Comparison of ENCODE assay signal across 9 mouse cellular contexts in the genomic region with DNA sequence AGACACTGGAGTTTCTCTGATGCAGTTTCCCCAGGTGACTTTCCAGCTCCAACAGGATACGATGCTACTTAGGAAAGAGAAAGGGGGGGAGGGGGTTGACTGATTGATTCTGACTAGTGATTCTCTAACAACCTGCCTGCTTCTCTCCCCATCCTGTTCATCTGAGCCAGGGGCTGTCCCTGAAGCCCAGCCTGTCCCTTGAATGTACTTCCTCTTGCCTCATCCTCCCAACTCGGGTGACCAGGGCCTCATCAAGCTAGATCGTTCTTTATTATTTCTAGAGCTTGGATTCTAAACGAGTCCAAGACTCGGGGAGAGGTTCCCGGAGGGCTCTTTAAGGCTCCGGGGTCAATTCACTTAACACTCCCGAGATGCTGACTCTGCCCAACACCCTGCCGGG. TPM values are rescaled to one million over a fixed set of nuclear protein-coding genes. Genes with fewer than 3 reads are reported as not detected.
A peak's percentile ranks its signal among the peaks of the same experiment; 100 is the strongest.
DNase-seq lines count a peak whose midpoint lies in the region; ATAC-seq and TF ChIP-seq lines count a peak whose summit lies in the region.
"Had no signal": no experiment of that assay in that cellular context is flagged by ENCODE, and none has a peak within 500 bp of the region (broad histone marks: within the 10 kb centered on the region; RNA-seq: fewer than 3 reads in every experiment).

No protein-coding gene starts in this region.

- H3K9me3 ChIP-seq in kidney, embryonic 16.5 days (ENCODE audit: low read length): no peaks in the 10 kb centered on the region

- peak overlapping the region; percentile 94 for H3K4me2 ChIP-seq in kidney, embryonic 16.5 days (replicated peaks; ENCODE audit: low read depth, low read length)
- H3K4me2 ChIP-seq in myocyte (ENCODE audit: low read depth): peak overlapping the region; percentile 75

- peaks cover 30% of the 10 kb centered on the region for H3K4me1 ChIP-seq in kidney, embryonic 16.5 days (ENCODE audit: insufficient read depth, low read length)

- no peaks in the 10 kb centered on the region for H3K27me3 ChIP-seq in kidney, embryonic 16.5 days (ENCODE audit: insufficient read depth, low read length)
- H3K27me3 ChIP-seq in myocyte (ENCODE audit: control insufficient read depth, insufficient read depth, insufficient read length): no peaks in the 10 kb centered on the region

- peak overlapping the region; percentile 94 for H3K9ac ChIP-seq in kidney, embryonic 16.5 days (replicated peaks; ENCODE audit: low read length)

- H3K79me2 ChIP-seq in myocyte (ENCODE audit: control insufficient read depth, insufficient read depth): peaks cover 74% of the 10 kb centered on the region

- TF ChIP-seq POLR2A in myocyte (IDR thresholded peaks at IDR 0.05; ENCODE audit: insufficient read length, low read depth): no peak

- H3ac ChIP-seq in myocyte (ENCODE audit: control insufficient read depth, insufficient read length): peak overlapping the region; percentile 46

- peaks cover 14% of the 10 kb centered on the region; the same call in 1 of the 2 replicates for H3K36me3 ChIP-seq in kidney, embryonic 16.5 days (ENCODE audit: insufficient read depth, low read length)
- H3K36me3 ChIP-seq in myocyte (ENCODE audit: control insufficient read depth, insufficient read depth): peaks cover 17% of the 10 kb centered on the region

- WGBS in kidney, embryonic 16.5 days: 15% methylated on average over 9 of the region's 9 CpGs

- H3K27ac ChIP-seq in kidney, embryonic 16.5 days (ENCODE audit: low read length): no peak overlapping the region

- H3K4me3 ChIP-seq in kidney, embryonic 16.5 days (ENCODE audit: low read length): peak overlapping the region; percentile 94
- H3K4me3 ChIP-seq in myocyte: peak overlapping the region; percentile 99

- no peak for DNase-seq in kidney, adult 8-10 months
- peak; percentile 64 for DNase-seq in induced T-regulatory cell, adult 2 months (ENCODE audit: low read depth)
- no peak for DNase-seq in spleen, postnatal 4 days (ENCODE audit: low spot score in 2 of 2)
- DNase-seq in adrenal gland, adult 2 months: no peak
- DNase-seq: right cerebral cortex, adult 18-20 months had no signal

- ATAC-seq in kidney, embryonic 16.5 days (ENCODE audit: low FRiP score, low TSS enrichment): no peak
- ATAC-seq in activated CD4-positive, CD25-positive, alpha-beta regulatory T cell, adult 4 months: peak; percentile 38
- no peak for ATAC-seq in megakaryocyte-erythroid progenitor cell, adult 5-6 weeks (replicated peaks; ENCODE audit: low FRiP score, low TSS enrichment, poor library complexity, severe bottlenecking)

TF ChIP-seq in myocyte, 11 proteins besides CTCF, POLR2A, EP300 and RAD21:
- TF ChIP-seq E2F4 (IDR thresholded peaks at IDR 0.05; ENCODE audit: insufficient read depth): no peak
- no peak for TF ChIP-seq USF1 (IDR thresholded peaks at IDR 0.05; ENCODE audit: low read depth)
- TF ChIP-seq REST (IDR thresholded peaks at IDR 0.05; ENCODE audit: insufficient read depth, insufficient read length): no peak
- no peak for TF ChIP-seq SRF (IDR thresholded peaks at IDR 0.05; ENCODE audit: control insufficient read depth, insufficient read length, low read depth)

RNA-seq across cellular contexts. Expression of gene Eaf1, which starts 0.3 kb away (rescaled TPM):
- 24.9 and 28.0 TPM in 2 replicates for polyA plus RNA-seq in kidney, embryonic 16.5 days (2015; fragmentation: Nextera tagmentation; extraction: Ambion mirVana)
- 10 to 100 TPM; 12.2 to 13.5 TPM for polyA plus RNA-seq in activated CD4-positive, CD25-positive, alpha-beta regulatory T cell, adult 4 months (2017; shearing (Covaris generic))
- polyA plus RNA-seq in myocyte (2012; fragmentation: generic; extraction: Trizol): 18.4 TPM
- total RNA-seq in adrenal gland, adult 2 months (2021): 10 to 100 TPM; 51.9 to 76.2 TPM
- polyA plus RNA-seq in adrenal gland, adult 2 months (2012; rRNA removed): 54.2 and 66.7 TPM in 2 replicates
- 40.1 and 42.9 TPM in 2 replicates for total RNA-seq in megakaryocyte-erythroid progenitor cell, adult 5-6 weeks (2014; fragmentation: Nextera tagmentation)
- total RNA-seq in megakaryocyte-erythroid progenitor cell, adult 5-6 weeks (2017): 23.8 and 24.5 TPM in 2 replicates

RNA-seq across cellular contexts. Expression of gene Mettl6, which starts 0.9 kb away (rescaled TPM):
- polyA plus RNA-seq in kidney, embryonic 16.5 days (2015; fragmentation: Nextera tagmentation; extraction: Ambion mirVana): 54.5 and 60.7 TPM in 2 replicates
- polyA plus RNA-seq in activated CD4-positive, CD25-positive, alpha-beta regulatory T cell, adult 4 months (2017; shearing (Covaris generic)): 10 to 100 TPM; 68.1 to 79.9 TPM
- polyA plus RNA-seq in myocyte (2012; fragmentation: generic; extraction: Trizol): 15.1 TPM
- total RNA-seq in adrenal gland, adult 2 months (2021): 10 to 100 TPM; 18.7 TPM
- polyA plus RNA-seq in adrenal gland, adult 2 months (2012; rRNA removed): 3.8 and 5.0 TPM in 2 replicates
- total RNA-seq in megakaryocyte-erythroid progenitor cell, adult 5-6 weeks (2014; fragmentation: Nextera tagmentation): 32.3 and 35.0 TPM in 2 replicates
- 47.2 and 79.6 TPM in 2 replicates for total RNA-seq in megakaryocyte-erythroid progenitor cell, adult 5-6 weeks (2017)

RNA-seq across cellular contexts. Expression of gene Sh3bp5, which starts 58.0 kb away (rescaled TPM):
- polyA plus RNA-seq in kidney, embryonic 16.5 days (2015; fragmentation: Nextera tagmentation; extraction: Ambion mirVana): 34.1 and 39.0 TPM in 2 replicates
- polyA plus RNA-seq in activated CD4-positive, CD25-positive, alpha-beta regulatory T cell, adult 4 months (2017; shearing (Covaris generic)): 10 to 100 TPM; 13.1 to 13.9 TPM
- polyA plus RNA-seq in myocyte (2012; fragmentation: generic; extraction: Trizol): 29.5 TPM
- 100 to 1,000 TPM; 111 to 164 TPM for total RNA-seq in adrenal gland, adult 2 months (2021)
- 21.1 and 28.5 TPM in 2 replicates for polyA plus RNA-seq in adrenal gland, adult 2 months (2012; rRNA removed)
- 1.1 and 2.3 TPM in 2 replicates for total RNA-seq in megakaryocyte-erythroid progenitor cell, adult 5-6 weeks (2014; fragmentation: Nextera tagmentation)
- 1.1 and 1.3 TPM in 2 replicates for total RNA-seq in megakaryocyte-erythroid progenitor cell, adult 5-6 weeks (2017)
